Mouse (Mus musculus) left cerebral cortex, adult 8-10 months (tissue): ENCODE data around the gene Manba. TPM values are rescaled to one million over a fixed set of nuclear protein-coding genes. Genes with fewer than 3 reads are reported as not detected.
"Not testable (repeated sequence)": the region's sequence is repeated elsewhere in the genome, so short reads cannot be mapped to it uniquely, and the experiment has no call there.

Experiments
- DNase-seq, 2 experiments: peaks; one replicate each; pipeline ENCODE4 v3.0.0; 2022; ENCODE audit warnings: low spot score in 2 of 2
- total RNA-seq, 4 experiments: library from RNA; stranded (reverse); gene quantifications; 2 replicates each; pipeline ENCODE4 v1.2.4; 2022

Manba gene
- total RNA-seq, 4 experiments from 2014 or later = 9.9 to 17.0 (median 11.9) TPM

DNA sequence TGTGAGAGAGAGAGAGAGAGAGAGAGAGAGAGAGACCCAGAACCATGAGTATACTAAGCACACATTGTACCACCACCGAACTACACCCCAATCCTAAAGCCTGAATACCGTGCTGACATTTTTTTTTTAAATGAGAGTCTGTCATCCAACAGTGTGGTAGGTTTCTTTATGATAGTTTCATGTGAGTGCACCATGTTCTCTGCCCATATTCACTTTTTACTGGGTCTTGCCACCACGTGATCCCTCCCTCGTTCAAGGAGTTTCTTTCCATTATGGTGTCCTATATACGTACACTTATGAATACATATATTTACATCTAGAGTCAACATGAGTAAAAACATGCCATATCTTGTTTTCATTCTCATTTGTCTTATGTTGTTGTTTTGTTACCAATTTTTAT lies 940 bp downstream of the Manba start:
- no peak for DNase-seq

DNA sequence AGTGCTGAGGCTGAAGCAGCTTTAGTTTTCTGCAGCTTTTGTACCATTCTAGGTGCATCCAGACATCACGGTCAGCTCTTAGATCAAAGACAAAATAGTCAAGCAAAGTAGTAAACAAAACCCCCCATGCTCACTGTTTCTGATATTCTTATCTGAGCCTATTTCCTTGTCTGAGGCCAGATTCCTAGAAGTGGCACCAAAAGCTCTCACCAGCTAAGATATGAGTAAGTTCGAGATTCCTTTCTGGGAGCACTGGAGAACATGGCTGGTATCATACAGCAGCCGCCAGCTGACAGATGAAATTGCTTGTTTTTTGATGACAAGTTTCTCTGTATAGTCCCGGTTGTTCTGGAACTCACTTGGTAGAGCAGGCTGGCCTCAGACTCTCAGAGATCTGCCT lies 2.4 kb downstream of the Manba start:
- DNase-seq = no peak

DNA sequence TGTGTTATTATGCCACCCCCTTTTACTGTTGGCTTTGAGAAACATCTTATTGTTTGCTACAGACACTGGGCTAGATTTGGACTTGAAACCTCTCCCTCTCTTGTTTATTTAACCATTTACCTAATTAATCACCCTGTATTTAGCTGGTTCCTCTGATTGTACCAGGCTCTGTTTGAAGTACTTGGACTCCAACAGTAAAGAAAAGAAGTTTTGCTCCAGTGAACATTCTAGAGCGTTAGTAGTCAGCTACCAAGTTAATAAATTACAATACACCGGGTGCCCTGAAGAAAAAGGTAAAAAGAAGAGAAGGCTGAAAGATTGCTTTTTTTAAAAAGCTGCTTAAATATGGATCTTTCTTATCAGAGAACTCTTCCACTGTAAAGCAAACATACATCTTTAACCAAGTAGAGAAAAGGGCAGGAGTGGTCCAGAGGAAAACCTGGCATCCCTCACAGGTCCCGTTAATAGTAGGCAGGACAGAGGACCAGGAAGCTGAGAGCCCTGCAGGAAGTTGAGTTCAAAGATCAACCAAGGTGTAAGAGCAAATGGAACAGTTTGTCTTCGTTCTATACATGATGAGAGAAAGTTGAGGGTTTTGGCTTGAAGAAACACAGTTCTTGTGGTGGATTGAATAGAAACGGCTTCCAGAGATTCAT lies 4.6 kb downstream of the Manba start:
- DNase-seq = no peak

DNA sequence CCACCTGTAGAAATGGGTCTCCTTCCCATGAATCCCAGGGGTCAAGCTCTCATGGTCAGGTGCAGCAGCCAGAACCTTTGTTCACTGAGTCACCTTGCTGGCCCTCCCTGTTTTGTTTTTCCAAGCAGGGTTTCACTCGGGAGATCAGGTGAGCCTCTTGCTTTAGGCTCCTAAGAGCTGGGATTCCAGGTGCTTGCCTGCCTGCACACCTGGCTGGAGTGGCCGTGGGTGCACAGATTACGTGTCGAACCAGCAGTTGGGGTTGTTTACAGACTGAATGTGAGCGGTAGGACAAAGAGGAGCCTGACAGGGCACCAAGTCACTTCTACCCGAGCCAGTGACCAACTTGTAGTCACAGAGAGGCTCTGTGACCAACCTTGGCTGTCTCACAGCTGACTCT lies 5.7 kb downstream of the Manba start:
- DNase-seq = no peak

DNA sequence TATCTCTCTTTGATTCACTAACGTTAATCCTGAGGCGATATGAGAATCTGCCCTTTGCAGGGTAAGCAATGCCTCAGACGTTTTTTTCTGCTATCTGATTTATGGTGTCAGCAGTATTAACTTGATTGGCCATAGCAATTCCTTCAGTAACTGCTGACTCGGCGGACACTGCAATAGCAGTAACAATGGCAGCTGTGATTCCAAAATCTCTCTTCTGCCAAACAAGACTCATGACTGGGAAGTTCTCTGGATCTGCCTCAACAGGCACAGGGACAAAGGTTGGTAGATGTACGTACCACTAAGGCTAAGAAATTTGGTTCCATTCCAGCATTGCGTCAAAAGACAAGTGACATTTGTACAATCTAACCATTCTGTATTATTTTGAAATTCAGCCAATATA lies 7.9 kb downstream of the Manba start:
- DNase-seq = not testable (repeated sequence)

DNA sequence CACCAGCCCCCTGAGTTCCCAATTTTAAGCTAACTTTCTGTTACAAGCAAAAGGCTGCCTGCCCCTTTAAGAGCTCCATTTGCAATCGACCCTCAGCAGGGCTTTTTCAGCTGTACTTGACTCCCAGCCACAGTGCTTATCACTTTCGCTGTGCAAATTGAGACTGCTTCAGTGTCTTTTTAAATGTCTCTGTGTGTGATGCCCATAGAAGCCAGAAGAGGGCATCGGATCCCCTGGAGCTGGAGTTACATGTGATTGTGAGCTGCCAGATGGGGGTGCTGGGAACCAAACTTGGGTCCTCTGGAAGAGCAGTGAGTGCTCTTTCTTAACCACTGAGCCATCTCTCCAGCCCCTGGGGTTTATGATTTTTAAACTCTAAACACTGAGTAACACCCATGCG lies 12.5 kb downstream of the Manba start:
- not testable (repeated sequence) for DNase-seq

DNA sequence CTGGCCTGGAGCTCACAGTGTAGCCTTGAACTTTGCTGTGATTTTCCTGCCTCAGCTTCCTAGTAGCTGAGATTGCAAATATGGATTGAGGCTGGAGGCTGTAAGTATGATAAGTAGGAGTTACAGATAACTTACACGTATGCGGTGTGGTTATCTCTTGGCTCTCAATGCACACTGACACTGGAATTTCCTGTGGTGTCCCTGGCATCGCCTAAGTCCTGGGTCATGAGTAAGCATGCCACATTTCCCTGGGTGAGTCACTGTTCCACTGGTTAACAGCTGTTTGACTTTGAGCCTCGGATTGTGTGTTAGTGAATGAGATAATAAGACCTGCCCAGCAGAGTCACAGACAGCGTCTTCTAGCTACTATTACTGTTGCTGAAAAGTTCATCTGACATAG lies 13.5 kb downstream of the Manba start:
- DNase-seq = no peak

DNA sequence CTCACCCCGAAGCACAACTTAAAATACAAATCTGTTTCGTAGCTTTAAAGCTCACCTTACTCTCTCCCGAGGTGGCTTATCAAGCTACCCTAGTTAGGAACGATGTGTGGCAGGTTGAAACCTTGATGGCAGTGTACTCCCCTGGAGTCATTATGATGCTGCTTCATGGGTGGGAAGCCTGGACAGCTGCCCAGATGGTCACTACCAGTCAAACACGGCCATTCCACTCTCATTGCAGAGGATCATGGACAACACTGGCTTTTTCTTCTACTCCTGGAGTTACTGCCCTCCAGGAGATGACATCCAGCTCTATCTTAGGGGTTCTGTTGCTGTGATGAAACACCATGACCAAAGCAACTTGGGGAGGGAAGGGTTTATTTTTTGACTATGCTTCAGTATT lies 17.7 kb downstream of the Manba start:
- no peak for DNase-seq

DNA sequence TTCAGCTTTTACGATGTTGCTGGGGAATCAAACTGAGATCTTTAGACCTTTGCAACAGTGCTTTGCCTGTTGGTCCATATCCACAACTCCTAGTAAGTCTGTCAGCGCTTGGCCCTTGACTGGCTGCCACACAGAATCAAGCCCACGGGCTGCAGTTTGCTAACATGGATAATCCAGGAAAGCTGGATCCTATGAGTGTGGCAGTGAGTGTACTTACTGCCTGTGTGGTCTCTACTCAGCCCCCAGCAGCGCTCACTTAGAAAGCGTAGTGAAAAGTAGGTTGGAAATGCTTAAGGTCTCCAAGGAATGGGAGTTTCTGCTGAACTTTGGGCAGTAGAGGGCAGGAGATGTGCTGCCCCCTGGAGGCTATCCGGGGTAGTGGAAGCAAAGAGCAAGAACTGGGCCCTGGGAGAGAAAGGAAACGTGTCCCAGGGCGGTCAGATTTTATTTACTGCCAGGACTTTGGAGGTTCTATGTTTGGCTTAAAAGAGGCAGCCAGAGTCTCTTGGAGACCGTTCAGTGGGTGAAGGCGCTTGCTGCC lies 20.0 kb downstream of the Manba start:
- DNase-seq = peak in 1 of 2 experiments; percentile 37

DNA sequence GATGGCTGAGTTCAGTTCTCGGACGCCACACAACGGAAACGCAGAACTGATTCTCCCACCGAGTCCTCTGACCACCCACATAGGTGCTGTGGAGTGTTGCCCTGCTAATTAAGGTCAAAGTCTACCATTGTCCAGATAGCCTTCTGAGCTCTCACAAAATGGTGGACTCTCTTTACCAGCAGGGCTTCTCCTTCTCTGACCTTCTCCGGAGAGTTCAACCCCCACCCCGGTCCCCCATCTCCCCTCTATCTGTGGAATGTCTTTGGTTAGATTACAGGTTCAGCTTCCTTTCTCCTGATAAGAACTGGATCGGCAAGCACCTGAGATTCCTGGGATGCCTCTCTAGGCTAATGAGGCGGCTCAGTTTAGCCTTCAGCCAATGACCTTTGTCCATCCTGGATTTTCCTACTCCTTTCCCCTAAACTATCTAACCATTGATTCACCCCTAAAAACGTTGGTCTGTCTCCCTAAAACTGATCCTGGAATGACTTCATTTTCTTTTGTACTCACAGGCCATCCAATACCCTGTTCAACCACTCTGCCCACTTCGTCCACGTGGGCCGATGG lies 20.6 kb downstream of the Manba start:
- DNase-seq = no peak

DNA sequence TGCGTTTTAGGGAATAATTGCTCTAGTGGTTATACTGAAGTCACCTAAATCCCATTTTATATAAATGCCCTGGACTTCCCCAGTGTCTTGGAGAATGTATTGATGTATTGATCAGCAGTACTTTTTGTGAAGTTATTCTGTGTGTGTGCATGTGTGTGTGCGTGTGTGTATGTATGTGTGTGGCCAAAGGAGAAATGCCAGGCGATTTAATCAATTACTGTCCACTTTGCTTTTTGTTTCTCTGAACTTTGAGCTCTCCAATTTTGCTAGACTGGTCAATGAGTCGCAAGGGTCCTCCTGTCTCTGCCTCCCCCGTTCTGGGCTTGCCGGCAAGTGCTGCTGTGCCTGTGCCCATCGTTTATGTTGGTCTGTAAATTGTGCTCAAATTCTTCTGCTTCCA lies 22.1 kb downstream of the Manba start:
- no peak for DNase-seq

DNA sequence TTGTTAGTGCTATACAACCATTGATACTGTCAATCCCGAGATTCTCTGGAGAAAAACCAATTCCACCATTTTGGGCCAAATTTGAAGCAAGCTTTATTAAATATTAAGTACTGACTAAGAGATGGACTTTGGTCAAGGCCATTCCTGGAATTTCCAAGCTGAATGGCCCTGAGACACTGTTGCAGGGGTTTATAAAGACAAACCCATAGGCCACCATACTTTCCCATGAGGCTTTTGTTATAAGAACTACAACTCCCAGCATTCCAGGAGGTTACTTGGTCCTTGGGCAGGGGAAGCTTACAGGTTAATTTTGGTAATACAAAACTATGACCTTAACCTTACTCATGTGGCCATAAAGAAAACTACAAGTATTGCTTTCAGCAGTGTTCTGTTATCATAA lies 22.8 kb downstream of the Manba start:
- DNase-seq = no peak

DNA sequence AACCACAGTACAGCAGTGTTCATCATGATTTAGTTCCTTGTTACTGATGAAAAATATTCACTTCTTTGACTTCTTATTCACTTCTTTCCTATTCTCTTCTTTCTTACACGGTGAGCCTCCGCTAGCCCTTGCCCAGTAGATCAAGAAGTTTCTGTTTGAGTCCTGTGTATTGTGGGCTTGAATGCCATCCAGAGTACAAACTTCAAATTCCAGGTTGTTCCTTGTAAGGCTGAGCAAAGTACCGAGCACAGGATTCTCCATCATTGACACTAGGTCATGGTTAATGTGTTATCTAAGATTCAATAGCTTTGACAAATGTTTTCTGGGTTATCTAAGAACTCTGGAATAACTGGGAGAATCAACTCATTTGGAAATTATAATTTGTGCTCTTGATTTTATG lies 25.0 kb downstream of the Manba start:
- DNase-seq = no peak

DNA sequence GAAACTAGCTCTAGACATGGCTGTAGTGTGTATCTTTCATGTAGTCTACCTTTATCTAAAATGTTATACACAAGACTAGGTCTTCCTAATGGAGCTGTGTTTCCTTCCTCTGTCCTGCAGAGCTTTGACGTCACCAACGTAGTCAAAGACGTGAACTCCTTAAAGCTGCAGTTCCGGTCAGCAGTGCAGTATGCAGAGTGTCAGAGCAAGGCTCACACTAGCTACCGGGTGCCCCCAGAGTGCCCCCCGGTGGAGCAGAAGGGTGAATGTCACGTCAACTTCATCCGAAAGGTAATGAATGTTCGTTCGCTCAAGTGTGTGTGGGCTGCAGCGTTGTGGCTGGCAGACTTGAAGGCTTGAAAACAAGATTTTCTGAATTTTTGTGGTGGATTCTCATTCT lies 26.3 kb downstream of the Manba start:
- no peak for DNase-seq

DNA sequence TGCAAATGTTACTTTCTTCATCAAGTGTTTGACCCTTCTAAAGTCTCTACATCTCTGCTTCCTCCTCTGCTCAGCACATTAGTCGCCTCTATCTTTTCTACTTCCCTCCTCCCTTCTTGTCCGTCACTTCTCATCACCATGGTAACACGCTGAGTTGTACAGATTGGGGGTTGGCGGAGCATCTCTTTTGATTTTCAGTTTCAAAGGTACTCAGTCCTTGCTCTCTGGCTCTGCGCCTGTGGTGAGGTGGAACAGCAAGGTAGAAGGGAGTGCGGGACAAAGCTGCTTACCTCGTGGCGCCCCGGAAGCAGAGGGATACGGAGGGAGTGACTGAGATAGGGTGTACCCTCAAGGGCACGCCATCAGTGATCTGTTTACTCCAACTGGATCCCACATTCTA lies 27.9 kb downstream of the Manba start:
- no peak for DNase-seq

DNA sequence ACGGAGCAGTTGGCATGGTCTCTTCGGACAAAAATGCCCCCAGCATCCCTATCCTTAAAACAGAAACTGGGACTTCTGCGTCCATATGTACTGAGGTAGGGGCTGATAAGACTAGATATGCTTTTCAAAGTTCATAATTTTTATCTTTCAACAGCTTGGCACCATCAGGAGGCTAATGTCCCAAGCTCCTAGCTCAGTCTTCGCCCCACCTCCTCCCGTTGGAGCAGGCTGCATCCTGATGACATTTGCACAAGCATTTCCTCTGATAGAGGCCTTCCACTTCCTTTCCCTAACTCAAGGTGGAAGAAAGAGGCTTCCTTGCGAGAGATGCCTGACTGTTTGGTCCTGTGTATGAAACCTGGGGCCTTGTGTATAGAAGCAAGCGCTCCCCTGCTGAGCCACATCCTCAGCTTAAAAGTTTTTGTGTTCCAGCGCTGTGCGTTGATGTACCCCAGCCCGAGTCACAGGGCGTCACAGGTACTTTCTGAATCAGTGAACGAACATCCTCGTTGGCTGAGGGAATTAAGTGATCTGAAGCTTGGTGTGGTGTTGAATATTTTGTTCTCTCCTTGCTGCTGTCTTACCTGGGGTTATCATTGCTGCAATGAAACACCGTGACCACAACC lies 28.5 kb downstream of the Manba start:
- no peak for DNase-seq

DNA sequence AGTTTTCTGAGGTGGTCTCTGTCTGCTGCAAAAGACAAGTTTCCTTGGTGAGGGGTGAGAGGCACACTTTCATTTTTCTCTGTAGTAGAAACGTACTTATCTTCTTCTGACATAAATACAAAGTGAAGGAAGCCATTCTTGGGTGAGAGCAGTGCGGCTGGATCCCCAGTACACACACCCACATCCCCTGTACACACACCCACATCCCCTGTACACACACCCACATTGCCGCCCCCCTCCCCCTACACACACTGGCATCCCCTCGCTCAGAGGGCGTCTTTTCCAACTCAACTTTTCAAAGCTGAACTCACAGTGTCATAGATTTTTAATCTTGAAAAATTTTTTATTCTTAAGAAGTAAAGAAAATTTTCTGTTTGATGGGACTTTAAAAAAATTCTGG lies 29.8 kb downstream of the Manba start:
- DNase-seq = no peak

DNA sequence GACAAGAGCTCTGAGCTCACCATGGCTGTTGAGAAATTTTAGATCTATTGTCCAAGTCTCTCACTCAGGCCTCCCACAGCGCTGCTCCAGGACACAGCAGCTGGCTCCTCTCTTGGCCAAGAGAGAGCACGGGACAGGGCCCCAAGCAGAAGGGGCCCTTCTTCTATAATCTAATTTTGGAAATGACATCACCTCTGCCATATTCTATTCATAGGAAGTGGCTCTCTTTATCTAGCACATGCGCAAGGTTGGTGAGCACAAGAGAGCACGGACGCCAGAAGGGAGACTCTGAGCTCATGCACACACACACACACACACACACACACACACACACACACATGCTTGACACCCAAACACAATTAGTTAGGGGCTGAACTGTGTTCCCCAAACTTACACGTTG lies 31.5 kb downstream of the Manba start:
- DNase-seq = no peak

DNA sequence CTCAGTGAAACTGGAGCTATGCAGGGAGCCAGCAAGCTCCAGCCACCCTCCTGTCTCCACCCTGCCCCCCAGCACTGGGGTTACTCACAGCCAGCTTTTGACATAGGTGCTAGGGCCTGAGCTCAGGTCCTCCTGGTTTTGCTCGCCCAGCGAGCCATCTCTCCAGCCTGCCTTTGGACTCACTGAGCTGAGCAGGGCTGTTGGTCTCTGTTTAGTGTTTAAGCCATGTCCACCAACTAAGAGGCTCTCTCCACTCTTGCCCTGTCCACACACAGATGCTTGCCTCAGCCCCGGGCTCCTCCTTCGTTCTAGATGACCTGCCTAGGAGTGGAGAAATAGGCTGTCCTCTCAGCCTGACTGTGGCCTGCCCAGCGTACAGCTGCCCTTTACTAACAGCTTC lies 33.5 kb downstream of the Manba start:
- no peak for DNase-seq

DNA sequence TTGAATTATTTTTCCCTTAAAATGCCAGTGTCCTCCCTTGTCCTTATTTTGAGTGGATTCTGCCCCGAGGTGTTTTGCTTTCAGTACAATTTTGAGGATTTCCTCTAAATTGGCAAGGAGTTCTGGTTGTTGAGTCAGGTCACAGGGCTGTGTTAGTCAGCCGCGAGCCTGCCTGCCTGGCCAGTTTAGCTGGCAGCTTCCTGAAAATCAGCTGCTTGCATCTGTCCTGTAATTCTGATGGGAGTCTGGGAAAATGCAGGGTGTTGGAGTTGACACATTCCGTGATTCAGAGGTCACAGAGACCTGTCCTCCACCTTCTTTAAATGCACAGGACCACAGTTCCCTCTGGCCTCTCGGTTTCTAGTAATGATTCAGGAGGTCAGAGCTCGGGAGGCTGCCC lies 34.2 kb downstream of the Manba start:
- DNase-seq = no peak

DNA sequence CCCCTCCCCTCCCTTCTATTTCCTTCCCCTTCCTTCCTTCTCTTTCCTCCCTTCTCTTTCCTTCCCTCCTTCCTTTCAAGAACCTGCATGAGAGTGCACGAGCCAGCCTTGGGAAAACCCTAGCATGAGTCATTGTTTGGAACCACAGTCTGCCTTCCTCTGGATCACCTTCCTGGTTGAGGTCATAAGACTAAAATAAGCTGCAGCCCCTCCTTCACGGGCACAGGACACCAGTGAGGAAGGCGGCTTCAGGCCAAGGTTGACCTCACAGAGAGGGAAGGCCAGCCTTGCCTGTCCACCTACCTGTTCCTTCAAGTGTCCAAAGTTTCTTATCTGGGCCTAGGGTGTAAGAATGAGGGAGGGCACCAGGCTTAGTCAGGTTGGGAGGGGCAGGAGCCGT lies 36.6 kb downstream of the Manba start:
- no peak for DNase-seq

DNA sequence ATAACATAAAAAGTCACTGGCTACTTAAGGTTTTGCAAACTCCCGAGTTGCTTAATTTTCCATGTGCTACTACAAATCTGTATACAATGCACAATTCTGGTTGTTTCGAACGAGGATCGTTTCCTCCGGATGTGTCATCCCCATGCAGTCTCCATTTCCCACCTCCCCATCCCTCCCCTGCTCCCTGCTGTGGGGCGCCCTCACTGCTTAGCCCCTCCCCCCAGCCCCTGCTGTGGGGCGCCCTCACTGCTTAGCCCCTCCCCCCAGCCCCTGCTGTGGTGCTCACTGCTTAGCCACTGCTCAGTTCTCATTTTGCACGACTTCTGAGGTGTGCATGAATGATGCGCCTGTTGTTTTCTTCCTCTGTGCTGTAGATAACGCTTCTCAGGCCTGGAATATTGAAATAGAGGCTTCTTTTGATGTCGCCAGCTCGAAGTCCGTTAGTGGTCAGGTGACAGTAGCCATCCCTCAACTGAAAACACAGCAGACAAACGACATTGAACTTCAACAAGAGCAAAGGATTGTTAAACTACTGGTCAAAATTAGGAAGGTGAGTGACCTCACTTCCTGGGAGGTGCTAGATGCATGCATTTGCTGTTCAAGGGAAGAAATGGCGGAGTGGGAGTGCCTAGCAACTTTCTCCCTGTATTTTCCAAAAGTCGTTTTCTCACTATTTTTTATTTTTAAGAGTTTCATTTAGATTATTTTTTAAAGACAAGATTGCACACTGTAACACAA lies 37.4 kb downstream of the Manba start:
- DNase-seq = no peak
